Mouse (Mus musculus) myocyte (in vitro differentiated cells): ENCODE results near the gene Kpna2. TPM values are rescaled to one million over a fixed set of nuclear protein-coding genes. Genes with fewer than 3 reads are reported as not detected.

ENCODE experiments used
- H3K27me3 ChIP-seq: one replicate; pipeline ENCODE4 v1.6.1; 2011; ENCODE audit not compliant: control insufficient read depth, insufficient read depth, insufficient read length
- H3K36me3 ChIP-seq: one replicate; pipeline ENCODE4 v1.6.1; 2011; ENCODE audit not compliant: control insufficient read depth, insufficient read depth
- H3K4me2 ChIP-seq: one replicate; pipeline ENCODE4 v1.6.1; 2011; ENCODE audit warnings: low read depth, control low read depth
- H3K4me3 ChIP-seq: one replicate; pipeline ENCODE4 v1.5.1; 2011; ENCODE audit warnings: mild to moderate bottlenecking, control low read depth, moderate library complexity
- H3K79me2 ChIP-seq: one replicate; pipeline ENCODE4 v1.6.1; 2011; ENCODE audit not compliant: control insufficient read depth, insufficient read depth
- H3ac ChIP-seq: one replicate; pipeline ENCODE4 v1.6.1; 2011; ENCODE audit not compliant: control insufficient read depth, insufficient read length
- CEBPB ChIP-seq: IDR thresholded peaks from 2 replicates; pipeline ENCODE4 v1.6.1; 2011; ENCODE audit warnings: mild to moderate bottlenecking, moderate library complexity; ENCODE audit not compliant: poor library complexity, insufficient read depth, severe bottlenecking
- E2F4 ChIP-seq: IDR thresholded peaks from one replicate; pipeline ENCODE4 v1.6.1; 2011; ENCODE audit warnings: mild to moderate bottlenecking, control low read depth, moderate library complexity; ENCODE audit not compliant: insufficient read depth
- MAX ChIP-seq: IDR thresholded peaks from one replicate; pipeline ENCODE4 v1.6.1; 2011; ENCODE audit warnings: low read depth, mild to moderate bottlenecking, control low read depth
- MYOD1 ChIP-seq, 3 experiments: IDR thresholded peaks; one replicate each; pipeline ENCODE4 v1.6.1; 2011; ENCODE audit warnings: control low read depth in 2 of 3, low read depth in 2 of 3, mild to moderate bottlenecking in 2 of 3, moderate library complexity in 1 of 3; ENCODE audit not compliant: insufficient read length in 2 of 3, control insufficient read depth in 1 of 3
- MYOG ChIP-seq, 3 experiments: IDR thresholded peaks; one replicate each; pipeline ENCODE4 v1.6.1; 2011; ENCODE audit warnings: control low read depth in 2 of 3, low read depth in 2 of 3, mild to moderate bottlenecking in 2 of 3; ENCODE audit not compliant: insufficient read length in 2 of 3, control insufficient read depth in 1 of 3, insufficient read depth in 1 of 3
- POLR2A ChIP-seq: IDR thresholded peaks from one replicate; pipeline ENCODE4 v1.6.1; 2011; ENCODE audit warnings: low read depth, mild to moderate bottlenecking, control low read depth, moderate library complexity; ENCODE audit not compliant: insufficient read length
- POLR2AphosphoS2 ChIP-seq: IDR thresholded peaks from one replicate; pipeline ENCODE4 v1.6.1; 2011; ENCODE audit warnings: low read depth, control low read depth; ENCODE audit not compliant: insufficient read length
- REST ChIP-seq: IDR thresholded peaks from one replicate; pipeline ENCODE4 v1.6.1; 2011; ENCODE audit warnings: mild to moderate bottlenecking, control low read depth, moderate library complexity; ENCODE audit not compliant: insufficient read depth, insufficient read length
- SRF ChIP-seq: IDR thresholded peaks from one replicate; pipeline ENCODE4 v1.6.1; 2011; ENCODE audit warnings: low read depth; ENCODE audit not compliant: control insufficient read depth, insufficient read length
- TCF12 ChIP-seq: IDR thresholded peaks from one replicate; pipeline ENCODE4 v1.6.1; 2011; ENCODE audit warnings: mild to moderate bottlenecking, control low read depth; ENCODE audit not compliant: poor library complexity, insufficient read depth, severe bottlenecking
- TCF3 ChIP-seq: IDR thresholded peaks from one replicate; pipeline ENCODE4 v1.6.1; 2011; ENCODE audit warnings: low read depth, control low read depth; ENCODE audit not compliant: insufficient read length
- USF1 ChIP-seq: IDR thresholded peaks from one replicate; pipeline ENCODE4 v1.6.1; 2011; ENCODE audit warnings: low read depth, mild to moderate bottlenecking, control low read depth, moderate library complexity
- polyA plus RNA-seq: library from polyadenylated mRNA; unstranded; fragments of >200 nt; fragmentation: generic; extraction: Trizol; gene quantifications from one replicate; pipeline ENCODE4 v1.2.1, GENCODE M21; 2012; ENCODE audit warnings: missing spikeins

Kpna2 gene
- polyA plus RNA-seq, 1 experiment, result 32.8 TPM

GRCm38 (mm10) chr11:106980455-106980854, 18.9 kb downstream of the Kpna2 start:
- H3K79me2 ChIP-seq, result no peaks in the 10 kb centered on the region
- no peak overlapping the region for H3ac ChIP-seq
- TF ChIP-seq MAX (no peak), TCF3 (no peak), SRF (no peak), E2F4 (no peak), POLR2AphosphoS2 (no peak), MYOD1 (IDR thresholded peaks at IDR 0.05; ENCODE audit: control insufficient read depth in 1 of 3, insufficient read length in 2 of 3, low read depth in 2 of 3) (no peak), TCF12 (no peak)
- H3K4me2 ChIP-seq, result no peak overlapping the region
- H3K27me3 ChIP-seq, result no peaks in the 10 kb centered on the region
- H3K4me3 ChIP-seq, result no peak overlapping the region
- H3K36me3 ChIP-seq, result no peaks in the 10 kb centered on the region

GRCm38 (mm10) chr11:106976194-106976593, 23.1 kb downstream of the Kpna2 start:
- no peak overlapping the region for H3ac ChIP-seq
- H3K4me2 ChIP-seq, result no peak overlapping the region
- no peaks in the 10 kb centered on the region for H3K79me2 ChIP-seq
- no peak overlapping the region for H3K4me3 ChIP-seq
- TF ChIP-seq CEBPB, result no peak
- TF ChIP-seq TCF3, result no peak
- TF ChIP-seq SRF, result no peak
- no peak for TF ChIP-seq POLR2A
- TF ChIP-seq USF1, result no peak
- TF ChIP-seq POLR2AphosphoS2, result no peak
- no peak for TF ChIP-seq REST
- TF ChIP-seq E2F4, result no peak
- no peak for TF ChIP-seq MYOD1 (IDR thresholded peaks at IDR 0.05; ENCODE audit: control insufficient read depth in 1 of 3, insufficient read length in 2 of 3, low read depth in 2 of 3)
- no peaks in the 10 kb centered on the region for H3K27me3 ChIP-seq
- H3K36me3 ChIP-seq, result no peaks in the 10 kb centered on the region

GRCm38 (mm10) chr11:106975419-106976177, 23.7 kb downstream of the Kpna2 start:
- no peak for TF ChIP-seq MAX
- no peak for TF ChIP-seq TCF12
- TF ChIP-seq MYOG (IDR thresholded peaks at IDR 0.05; ENCODE audit: control insufficient read depth in 1 of 3, insufficient read depth in 1 of 3, insufficient read length in 2 of 3, low read depth in 2 of 3), result no peak
- no peak for TF ChIP-seq E2F4
- TF ChIP-seq USF1, result no peak
- no peak for TF ChIP-seq POLR2A
- TF ChIP-seq MYOD1 (IDR thresholded peaks at IDR 0.05; ENCODE audit: control insufficient read depth in 1 of 3, insufficient read length in 2 of 3, low read depth in 2 of 3), result no peak
- no peak for TF ChIP-seq POLR2AphosphoS2
- no peak for TF ChIP-seq SRF
- TF ChIP-seq CEBPB, result no peak
- no peak for TF ChIP-seq REST
- TF ChIP-seq TCF3, result no peak
- Histone ChIP-seq H3K4me3 (no peak overlapping the region), H3K79me2 (no peaks in the 10 kb centered on the region), H3K4me2 (no peak overlapping the region), H3K36me3 (no peaks in the 10 kb centered on the region), H3ac (no peak overlapping the region), H3K27me3 (no peaks in the 10 kb centered on the region)

- no peak overlapping the region for H3K4me2 ChIP-seq
- H3ac ChIP-seq, result no peak overlapping the region
- H3K79me2 ChIP-seq, result no peaks in the 10 kb centered on the region
- H3K36me3 ChIP-seq, result no peaks in the 10 kb centered on the region
- no peak overlapping the region for H3K4me3 ChIP-seq
- no peaks in the 10 kb centered on the region for H3K27me3 ChIP-seq
- TF ChIP-seq REST (no peak), MYOG (IDR thresholded peaks at IDR 0.05; ENCODE audit: control insufficient read depth in 1 of 3, insufficient read depth in 1 of 3, insufficient read length in 2 of 3, low read depth in 2 of 3) (no peak), POLR2AphosphoS2 (no peak), USF1 (no peak), E2F4 (no peak), MYOD1 (IDR thresholded peaks at IDR 0.05; ENCODE audit: control insufficient read depth in 1 of 3, insufficient read length in 2 of 3, low read depth in 2 of 3) (no peak), CEBPB (no peak), TCF12 (no peak)
These were observed 24.9 kb downstream of the Kpna2 start for GRCm38 (mm10) chr11:106974440-106974839.

- H3ac ChIP-seq, result no peak overlapping the region
- H3K27me3 ChIP-seq, result no peaks in the 10 kb centered on the region
- H3K79me2 ChIP-seq, result no peaks in the 10 kb centered on the region
- H3K4me2 ChIP-seq, result no peak overlapping the region
- no peaks in the 10 kb centered on the region for H3K36me3 ChIP-seq
- no peak for TF ChIP-seq POLR2A
- no peak for TF ChIP-seq REST
- TF ChIP-seq MYOG (IDR thresholded peaks at IDR 0.05; ENCODE audit: control insufficient read depth in 1 of 3, insufficient read depth in 1 of 3, insufficient read length in 2 of 3, low read depth in 2 of 3), result no peak
- no peak for TF ChIP-seq TCF3
- TF ChIP-seq USF1, result no peak
- no peak for TF ChIP-seq TCF12
- no peak for TF ChIP-seq MYOD1 (IDR thresholded peaks at IDR 0.05; ENCODE audit: control insufficient read depth in 1 of 3, insufficient read length in 2 of 3, low read depth in 2 of 3)
- TF ChIP-seq MAX, result no peak
- TF ChIP-seq SRF, result no peak
- no peak for TF ChIP-seq POLR2AphosphoS2
- no peak for TF ChIP-seq CEBPB
- TF ChIP-seq E2F4, result no peak
- H3K4me3 ChIP-seq, result no peak overlapping the region
These were observed 26.3 kb downstream of the Kpna2 start for GRCm38 (mm10) chr11:106973016-106973415.
